Mouse (Mus musculus): Measurements from ENCODE around the gene Smad9.

GRCm38 (mm10) chr3:54768592-54768991, 13.2 kb downstream of the Smad9 start:
- TF ChIP-seq CTCF (IDR thresholded peaks at IDR 0.05; ENCODE audit: borderline replicate concordance, insufficient read depth, low read length) (no peak), POLR2A (IDR thresholded peaks at IDR 0.05; ENCODE audit: low read depth, low read length) (no peak)
